Mouse (Mus musculus): Measurements from ENCODE around the gene Zfp668. TPM values are rescaled to one million over a fixed set of nuclear protein-coding genes. Genes with fewer than 3 reads are reported as not detected.

Gene Zfp668
- polyA plus RNA-seq, 1 experiment from 2014 or later = 39.1 TPM

GRCm38 (mm10) chr7:127887781-127888180 is 11.2 kb upstream of the Zfp668 start:
- Histone ChIP-seq H3K4me2 (no peak overlapping the region), H3K4me1 (peaks cover 28% of the 10 kb centered on the region), H3K27ac (no peak overlapping the region), H3K4me3 (no peak overlapping the region), H3K9me3 (replicated peaks) (no peaks in the 10 kb centered on the region), H3K36me3 (ENCODE audit: poor library complexity, severe bottlenecking) (peaks cover 94% of the 10 kb centered on the region), H3K27me3 (no peaks in the 10 kb centered on the region), H3K9ac (no peak overlapping the region)
- WGBS = 86% methylated on average over 3 of the region's 3 CpGs
- ATAC-seq = no peak

GRCm38 (mm10) chr7:127887191-127887590 is 10.6 kb upstream of the Zfp668 start:
- no peak overlapping the region for H3K27ac ChIP-seq
- no peak overlapping the region for H3K9ac ChIP-seq
- no peaks in the 10 kb centered on the region for H3K9me3 ChIP-seq (replicated peaks)
- H3K36me3 ChIP-seq (ENCODE audit: poor library complexity, severe bottlenecking) = peaks cover 95% of the 10 kb centered on the region
- no peak overlapping the region for H3K4me3 ChIP-seq
- ATAC-seq = no peak
- WGBS = 85% methylated on average over 8 of the region's 8 CpGs
- H3K4me1 ChIP-seq = peaks cover 30% of the 10 kb centered on the region
- no peaks in the 10 kb centered on the region for H3K27me3 ChIP-seq
- H3K4me2 ChIP-seq = no peak overlapping the region

DNA sequence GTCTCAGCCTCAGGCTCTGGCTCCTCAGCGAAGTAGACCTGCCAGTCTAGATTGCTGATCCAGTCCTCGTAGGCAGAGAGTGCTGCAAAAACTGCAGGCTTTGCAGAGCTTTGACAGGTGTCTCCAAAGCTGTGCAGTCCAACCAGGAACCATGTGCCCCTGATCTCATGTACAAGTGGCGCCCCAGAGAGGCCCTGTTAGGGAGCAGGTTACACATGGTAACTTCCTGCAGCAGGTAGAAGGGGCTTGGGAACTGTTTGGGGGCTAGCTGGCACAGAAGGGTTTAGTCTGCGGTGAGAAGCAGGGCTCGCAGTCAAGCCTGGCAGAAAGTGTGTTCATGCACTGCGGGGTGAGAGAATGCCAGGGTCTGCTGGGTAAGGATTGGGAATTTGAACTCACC is 9.9 kb upstream of the Zfp668 start:
- H3K4me2 ChIP-seq = no peak overlapping the region
- whole genome bisulfite sequencing = 90% methylated on average over 6 of the region's 6 CpGs
- H3K4me3 ChIP-seq = no peak overlapping the region
- no peaks in the 10 kb centered on the region for H3K9me3 ChIP-seq (replicated peaks)
- peaks cover 100% of the 10 kb centered on the region for H3K36me3 ChIP-seq (ENCODE audit: poor library complexity, severe bottlenecking)
- peaks cover 30% of the 10 kb centered on the region for H3K4me1 ChIP-seq
- peak overlapping the region; percentile 34; the same call in 1 of the 2 replicates for H3K9ac ChIP-seq
- H3K27ac ChIP-seq = no peak overlapping the region
- no peak for ATAC-seq
- no peaks in the 10 kb centered on the region for H3K27me3 ChIP-seq

GRCm38 (mm10) chr7:127885951-127886350 is 9.3 kb upstream of the Zfp668 start:
- 0 out of 2 replicates have a peak overlapping the region, but pooled peaks have one; percentile 34 for H3K9ac ChIP-seq
- 73% methylated on average over 6 of the region's 6 CpGs for WGBS
- H3K4me1 ChIP-seq = peaks cover 30% of the 10 kb centered on the region
- peaks cover 100% of the 10 kb centered on the region for H3K36me3 ChIP-seq (ENCODE audit: poor library complexity, severe bottlenecking)
- ATAC-seq = no peak
- no peak overlapping the region for H3K4me3 ChIP-seq
- no peak overlapping the region for H3K4me2 ChIP-seq
- H3K27ac ChIP-seq = no peak overlapping the region
- H3K27me3 ChIP-seq = no peaks in the 10 kb centered on the region
- H3K9me3 ChIP-seq (replicated peaks) = no peaks in the 10 kb centered on the region

DNA sequence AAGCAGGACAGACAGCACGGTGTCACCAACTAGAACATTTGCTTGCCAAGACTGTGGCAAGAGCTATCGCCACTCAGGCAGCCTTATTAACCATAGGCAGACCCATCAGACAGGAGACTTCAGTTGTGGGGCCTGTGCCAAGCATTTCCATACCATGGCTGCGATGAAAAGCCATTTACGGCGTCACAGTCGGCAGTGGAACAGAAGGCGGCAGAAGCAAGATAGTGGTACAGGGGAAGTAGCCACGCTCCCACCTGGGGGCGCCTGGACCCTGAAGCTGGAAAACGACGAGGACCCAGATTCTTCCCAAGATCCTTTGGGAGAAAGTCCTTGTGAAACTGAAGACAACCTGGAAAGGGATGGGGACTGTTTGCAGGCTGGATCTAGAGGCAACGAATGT is 3.8 kb upstream of the Zfp668 start:
- Histone ChIP-seq H3K9me3 (replicated peaks) (no peaks in the 10 kb centered on the region), H3K36me3 (ENCODE audit: poor library complexity, severe bottlenecking) (peaks cover 76% of the 10 kb centered on the region), H3K27ac (no peak overlapping the region), H3K4me1 (peaks cover 37% of the 10 kb centered on the region), H3K4me3 (no peak overlapping the region), H3K4me2 (no peak overlapping the region), H3K9ac (no peak overlapping the region), H3K27me3 (no peaks in the 10 kb centered on the region)
- 85% methylated on average over 12 of the region's 12 CpGs for WGBS
- no peak for ATAC-seq

GRCm38 (mm10) chr7:127879301-127879700 is 2.7 kb upstream of the Zfp668 start:
- ATAC-seq = no peak
- no peaks in the 10 kb centered on the region for H3K27me3 ChIP-seq
- 96% methylated on average over 9 of the region's 9 CpGs for WGBS
- H3K27ac ChIP-seq = no peak overlapping the region
- H3K4me3 ChIP-seq = no peak overlapping the region
- no peak overlapping the region for H3K9ac ChIP-seq
- no peak overlapping the region for H3K4me2 ChIP-seq
- peaks cover 65% of the 10 kb centered on the region for H3K36me3 ChIP-seq (ENCODE audit: poor library complexity, severe bottlenecking)
- H3K9me3 ChIP-seq (replicated peaks) = no peaks in the 10 kb centered on the region
- peaks cover 31% of the 10 kb centered on the region for H3K4me1 ChIP-seq

- H3K36me3 ChIP-seq (ENCODE audit: poor library complexity, severe bottlenecking) = peaks cover 49% of the 10 kb centered on the region
- peaks cover 29% of the 10 kb centered on the region for H3K4me1 ChIP-seq
- H3K27ac ChIP-seq = peak within 1 kb of the TSS; percentile 100
- no peaks in the 10 kb centered on the region for H3K9me3 ChIP-seq (replicated peaks)
- peak; percentile 90 for ATAC-seq
- H3K9ac ChIP-seq = peak within 1 kb of the TSS; percentile 98
- H3K27me3 ChIP-seq = no peaks in the 10 kb centered on the region
- under 1% methylated on average over 41 of the region's 41 CpGs for WGBS
- peak within 1 kb of the TSS; percentile 90 for H3K4me2 ChIP-seq
- peak within 1 kb of the TSS; percentile 88 for H3K4me3 ChIP-seq
Observed at GRCm38 (mm10) chr7:127876041-127876466, 574 bp downstream of the Zfp668 start, which contains the start of gene Zfp646. TSS of gene Zfp646 (plus strand) at chr7:127876221.

DNA sequence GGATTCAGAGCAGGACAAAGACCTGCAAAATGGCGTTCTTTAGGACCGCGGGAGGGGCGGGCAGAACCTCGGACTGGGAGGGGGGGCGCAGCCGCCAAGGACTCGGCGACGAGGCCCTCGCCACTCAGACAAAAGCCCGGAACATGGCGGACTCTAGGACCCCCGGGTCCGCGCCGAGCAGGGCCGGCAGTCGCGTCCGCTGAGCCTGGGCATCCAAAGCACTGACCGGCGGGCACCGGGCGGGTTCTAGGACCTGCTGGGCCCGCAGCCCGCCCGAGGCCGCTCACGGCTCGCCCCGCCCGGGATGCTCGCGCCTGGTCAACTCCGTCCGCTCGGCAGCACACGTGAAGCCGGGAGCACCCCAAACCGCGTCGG is 1.0 kb downstream of the Zfp668 start:
- Histone ChIP-seq H3K36me3 (ENCODE audit: poor library complexity, severe bottlenecking) (peaks cover 49% of the 10 kb centered on the region), H3K27me3 (no peaks in the 10 kb centered on the region), H3K4me1 (peaks cover 29% of the 10 kb centered on the region), H3K4me3 (peak overlapping the region; percentile 88), H3K9me3 (replicated peaks) (no peaks in the 10 kb centered on the region), H3K9ac (peak overlapping the region; percentile 98), H3K4me2 (peak overlapping the region; percentile 90), H3K27ac (peak overlapping the region; percentile 100)
- WGBS = under 1% methylated on average over 43 of the region's 43 CpGs
- ATAC-seq = peak; percentile 95

GRCm38 (mm10) chr7:127874812-127875626 is 1.6 kb downstream of the Zfp668 start:
- no peak; the same call in 1 of the 2 replicates for ATAC-seq
- Histone ChIP-seq H3K4me1 (peaks cover 29% of the 10 kb centered on the region), H3K27ac (peak overlapping the region; percentile 100), H3K9me3 (replicated peaks) (no peaks in the 10 kb centered on the region), H3K27me3 (no peaks in the 10 kb centered on the region), H3K4me3 (peak overlapping the region; percentile 88), H3K36me3 (ENCODE audit: poor library complexity, severe bottlenecking) (peaks cover 49% of the 10 kb centered on the region), H3K4me2 (peak overlapping the region; percentile 90), H3K9ac (peak overlapping the region; percentile 98)
- WGBS = 6% methylated on average over 20 of the region's 20 CpGs

DNA sequence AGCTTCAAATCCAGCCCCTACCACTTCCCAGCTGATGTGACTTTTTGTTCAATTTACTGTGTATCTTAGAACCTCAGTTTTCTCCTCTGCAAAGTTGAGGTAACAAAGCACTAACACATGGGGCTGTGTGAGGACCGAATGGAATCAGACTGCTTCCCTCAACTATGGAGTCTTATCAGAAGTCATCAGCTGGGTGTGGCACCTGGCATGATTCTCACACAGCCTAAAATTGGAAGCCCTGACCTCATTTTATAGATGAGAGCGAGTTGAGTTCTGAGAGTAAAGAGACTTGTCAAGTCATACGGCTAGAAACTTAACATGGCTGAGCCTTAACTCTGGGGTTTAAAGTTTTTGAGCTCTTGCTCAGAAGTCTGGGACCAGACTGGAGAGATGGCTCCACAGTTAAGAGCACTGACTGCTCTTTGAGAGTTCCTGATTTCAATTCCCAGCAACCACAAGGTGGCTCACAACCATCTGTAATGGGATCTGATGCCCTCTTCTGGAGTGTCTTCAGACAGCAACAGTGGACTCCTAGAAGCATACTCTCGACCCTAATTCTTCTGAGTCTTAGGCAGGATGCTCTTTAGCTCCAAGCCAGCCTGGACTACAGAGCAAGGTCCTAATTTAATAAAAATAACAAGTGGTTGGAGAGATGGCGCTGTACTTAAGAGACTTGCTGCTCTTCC is 6.3 kb downstream of the Zfp668 start:
- no peak overlapping the region for H3K9ac ChIP-seq
- H3K4me1 ChIP-seq = peaks cover 19% of the 10 kb centered on the region
- no peaks in the 10 kb centered on the region for H3K9me3 ChIP-seq (replicated peaks)
- H3K36me3 ChIP-seq (ENCODE audit: poor library complexity, severe bottlenecking) = peaks cover 56% of the 10 kb centered on the region
- no peak overlapping the region for H3K4me2 ChIP-seq
- 82% methylated on average over 5 of the region's 5 CpGs for WGBS
- ATAC-seq = no peak
- no peak overlapping the region for H3K4me3 ChIP-seq
- H3K27ac ChIP-seq = no peak overlapping the region
- no peaks in the 10 kb centered on the region for H3K27me3 ChIP-seq

- H3K9ac ChIP-seq = no peak overlapping the region
- H3K27ac ChIP-seq = 0 out of 2 replicates have a peak overlapping the region, but pooled peaks have one; percentile 44
- H3K4me3 ChIP-seq = no peak overlapping the region
- H3K27me3 ChIP-seq = no peaks in the 10 kb centered on the region
- H3K4me2 ChIP-seq = no peak overlapping the region
- no peak for ATAC-seq
- H3K9me3 ChIP-seq (replicated peaks) = no peaks in the 10 kb centered on the region
- H3K4me1 ChIP-seq = peaks cover 15% of the 10 kb centered on the region
- peaks cover 66% of the 10 kb centered on the region for H3K36me3 ChIP-seq (ENCODE audit: poor library complexity, severe bottlenecking)
- 69% methylated on average over 3 of the region's 3 CpGs for WGBS
Observed at GRCm38 (mm10) chr7:127869149-127869810, 7.3 kb downstream of the Zfp668 start.

- Histone ChIP-seq H3K27ac (no peak overlapping the region), H3K9ac (no peak overlapping the region), H3K9me3 (replicated peaks) (no peaks in the 10 kb centered on the region), H3K27me3 (no peaks in the 10 kb centered on the region), H3K36me3 (ENCODE audit: poor library complexity, severe bottlenecking) (peaks cover 64% of the 10 kb centered on the region), H3K4me2 (no peak overlapping the region), H3K4me1 (no peaks in the 10 kb centered on the region), H3K4me3 (no peak overlapping the region)
- ATAC-seq = no peak
- 94% methylated on average over 18 of the region's 18 CpGs for WGBS
Observed at GRCm38 (mm10) chr7:127867641-127868040, 9.0 kb downstream of the Zfp668 start.

All from forebrain, embryonic 13.5 days (tissue).